Mouse (Mus musculus): ENCODE data around the gene Ankrd13d.
A peak's percentile ranks its signal among the peaks of the same experiment; 100 is the strongest.
"Not testable (repeated sequence)": the region's sequence is repeated elsewhere in the genome, so short reads cannot be mapped to it uniquely, and the experiment has no call there.

Gene Ankrd13d

DNA sequence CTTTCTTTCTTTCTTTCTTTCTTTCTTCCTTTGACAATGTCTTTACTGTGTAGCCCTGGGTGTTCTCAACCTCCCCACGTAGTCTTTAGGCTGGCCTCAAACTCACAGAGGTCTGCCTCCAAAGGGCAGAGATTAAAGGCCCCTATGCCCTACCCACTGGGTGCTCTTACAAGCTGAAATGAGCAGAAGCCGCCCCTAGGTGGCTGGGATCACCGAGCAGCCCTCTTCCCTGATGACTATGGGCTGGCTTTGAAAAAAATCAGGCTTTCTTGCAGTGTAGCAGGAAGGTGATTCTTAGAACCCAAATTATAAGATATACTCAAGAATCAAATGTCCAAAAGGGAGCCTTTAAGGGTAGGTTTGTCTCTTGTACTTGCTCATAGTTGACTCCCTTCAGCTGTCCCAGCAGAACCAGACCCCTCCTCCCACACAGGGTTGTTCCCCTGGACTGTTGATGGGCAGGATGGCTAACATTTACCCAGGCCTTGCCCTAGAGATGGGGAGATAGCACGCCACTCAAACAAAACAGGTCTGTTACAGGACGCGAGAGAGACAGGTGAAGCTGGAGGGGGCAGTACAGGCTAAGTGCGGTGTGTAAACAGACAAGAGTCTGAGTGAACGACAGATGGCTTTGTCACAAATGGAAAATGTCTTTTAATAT is 21.8 kb downstream of the Ankrd13d start:
- no peak for DNase-seq

DNA sequence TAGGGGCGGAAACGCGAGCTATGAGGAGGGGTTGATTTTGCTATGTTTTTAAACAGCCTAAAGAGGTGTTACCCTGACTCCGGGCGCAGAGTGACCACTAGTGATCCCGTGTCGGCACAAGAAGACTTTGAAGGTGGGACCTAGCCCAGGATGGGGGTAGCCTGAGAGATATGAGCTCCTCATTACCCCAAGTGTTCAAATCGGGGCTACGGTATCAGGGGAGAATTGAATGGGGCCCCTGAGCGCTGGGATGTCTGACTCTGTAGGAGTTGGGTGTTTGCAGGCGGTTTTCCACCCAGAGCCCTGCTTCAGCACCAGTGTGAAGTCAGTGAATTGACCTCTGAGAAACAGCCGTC is 25.1 kb downstream of the Ankrd13d start:
- no peak for DNase-seq

- DNase-seq = peak; percentile 96 to 97
These were observed 25.6 kb downstream of the Ankrd13d start for GRCm38 (mm10) chr19:4257216-4257896.

- DNase-seq = no peak
These were observed 27.3 kb downstream of the Ankrd13d start for GRCm38 (mm10) chr19:4255583-4256162.

- no peak for DNase-seq
These were observed 28.7 kb downstream of the Ankrd13d start for GRCm38 (mm10) chr19:4254230-4254629.

DNA sequence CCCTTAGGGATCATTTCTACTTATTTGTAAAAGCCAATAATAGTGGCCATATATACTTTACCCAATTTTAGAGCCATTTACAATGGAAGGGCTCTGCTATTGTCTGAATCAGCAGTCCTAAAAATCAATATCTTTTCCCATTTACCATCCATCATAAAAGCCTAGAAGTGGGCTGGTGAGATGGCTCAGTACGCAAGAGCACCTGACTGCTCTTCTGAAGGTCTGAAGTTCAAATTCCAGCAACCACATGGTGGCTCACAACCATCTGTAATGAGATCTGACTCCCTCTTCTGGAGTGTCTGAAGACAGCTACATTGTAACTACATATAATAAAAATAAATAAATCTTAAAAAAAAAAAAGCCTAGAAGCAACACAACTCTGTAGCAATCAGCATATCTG is 34.3 kb downstream of the Ankrd13d start:
- DNase-seq = not testable (repeated sequence)

GRCm38 (mm10) chr19:4247010-4247409 is 35.9 kb downstream of the Ankrd13d start:
- no peak for DNase-seq

DNA sequence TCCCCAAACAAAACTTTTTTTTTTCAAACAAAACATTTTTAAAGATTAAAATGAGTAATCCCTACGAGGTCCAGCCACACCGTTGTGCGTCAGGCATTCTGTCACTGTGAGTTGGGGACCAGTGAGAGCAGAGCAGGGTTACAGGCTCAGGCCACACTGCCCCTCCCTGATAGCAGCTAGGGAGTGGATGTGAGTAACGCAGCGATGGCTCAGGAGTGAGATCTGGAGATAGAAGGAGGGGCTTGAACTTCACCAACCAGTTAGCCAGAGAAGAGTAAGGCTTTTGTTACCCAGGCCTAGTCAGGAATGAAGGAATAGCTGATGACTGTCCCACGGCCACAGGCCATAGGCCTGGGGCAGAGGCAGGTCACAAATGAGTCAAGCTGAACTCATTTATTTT is 38.2 kb downstream of the Ankrd13d start:
- no peak for DNase-seq

- DNase-seq = no peak
These were observed 40.5 kb downstream of the Ankrd13d start for GRCm38 (mm10) chr19:4242416-4242815.

GRCm38 (mm10) chr19:4240247-4240668 is 42.7 kb downstream of the Ankrd13d start:
- no peak for DNase-seq

GRCm38 (mm10) chr19:4234548-4234947 is 48.4 kb downstream of the Ankrd13d start:
- no peak for DNase-seq

- no peak for DNase-seq
These were observed 50.3 kb downstream of the Ankrd13d start for GRCm38 (mm10) chr19:4232651-4233050.

- no peak for DNase-seq
These were observed 50.8 kb downstream of the Ankrd13d start for GRCm38 (mm10) chr19:4232186-4232572.

DNA sequence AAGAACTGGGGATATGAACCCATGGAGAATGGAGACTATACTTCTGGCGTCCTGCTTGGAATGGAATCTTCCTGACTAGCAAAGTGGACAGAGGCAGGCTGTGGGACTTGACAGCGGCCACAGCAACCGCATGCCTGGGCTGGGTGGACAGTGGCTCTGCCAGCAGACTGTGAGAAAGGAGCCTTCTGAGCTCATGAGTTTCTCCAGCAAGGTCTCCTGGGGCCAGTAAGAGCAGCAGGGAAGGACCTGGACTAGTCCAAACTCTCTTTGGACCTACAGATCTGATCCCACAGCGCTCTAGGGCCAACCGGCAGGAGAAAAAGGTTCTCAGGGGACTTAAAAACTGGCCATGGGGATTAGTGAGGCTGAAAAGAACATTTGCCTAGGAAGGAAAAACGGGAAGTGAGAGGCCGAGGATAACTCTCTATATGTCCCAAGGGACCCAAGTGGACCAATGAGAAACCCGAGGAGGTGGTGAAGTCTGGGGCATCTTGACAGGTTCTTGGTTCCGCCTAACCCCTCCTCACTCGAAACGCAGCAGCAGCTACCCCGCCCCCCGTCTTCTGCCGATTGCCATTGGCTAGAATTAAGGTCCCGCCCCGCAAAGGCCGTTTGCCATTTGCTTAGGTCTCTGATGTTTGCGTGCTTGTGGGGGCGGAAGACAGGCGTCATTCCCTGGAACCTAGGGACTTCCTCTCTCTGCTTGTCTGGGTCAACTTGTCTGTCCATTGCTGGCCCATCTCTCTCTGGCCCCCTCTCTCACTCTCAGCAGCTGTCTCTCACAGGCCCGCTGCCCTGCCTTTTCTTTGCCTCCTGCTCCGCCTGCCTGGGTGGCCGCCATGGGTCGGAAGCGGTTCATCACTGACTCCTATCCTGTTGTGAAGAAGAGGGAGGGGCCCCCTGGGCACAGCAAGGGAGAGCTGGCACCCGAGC is 51.4 kb downstream of the Ankrd13d start, which contains the start of gene Pold4:
Pold4 (plus strand) TSS at position 647 of the 933 bp plus-strand sequence.
- peak; percentile 99 for DNase-seq

DNA sequence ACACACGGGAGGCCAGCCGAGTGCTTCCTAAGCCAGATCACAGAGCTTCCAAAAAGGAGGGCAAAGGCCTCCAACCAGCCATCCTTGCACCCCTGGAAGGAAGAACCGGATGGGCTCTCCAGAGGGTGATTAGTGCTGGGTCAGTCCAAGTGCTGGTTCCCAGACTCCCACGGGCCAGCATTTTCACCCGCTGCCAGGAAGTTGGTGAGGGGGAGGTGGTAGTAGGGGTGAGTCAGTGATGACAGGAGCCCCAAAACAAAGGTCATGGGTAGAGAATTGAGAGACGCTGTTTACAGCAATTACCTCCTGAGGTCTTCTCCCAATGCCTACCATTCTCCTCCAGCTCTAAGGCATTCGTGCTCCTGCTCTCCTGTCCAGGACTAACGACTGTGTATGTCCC is 52.5 kb downstream of the Ankrd13d start:
- DNase-seq = no peak

DNA sequence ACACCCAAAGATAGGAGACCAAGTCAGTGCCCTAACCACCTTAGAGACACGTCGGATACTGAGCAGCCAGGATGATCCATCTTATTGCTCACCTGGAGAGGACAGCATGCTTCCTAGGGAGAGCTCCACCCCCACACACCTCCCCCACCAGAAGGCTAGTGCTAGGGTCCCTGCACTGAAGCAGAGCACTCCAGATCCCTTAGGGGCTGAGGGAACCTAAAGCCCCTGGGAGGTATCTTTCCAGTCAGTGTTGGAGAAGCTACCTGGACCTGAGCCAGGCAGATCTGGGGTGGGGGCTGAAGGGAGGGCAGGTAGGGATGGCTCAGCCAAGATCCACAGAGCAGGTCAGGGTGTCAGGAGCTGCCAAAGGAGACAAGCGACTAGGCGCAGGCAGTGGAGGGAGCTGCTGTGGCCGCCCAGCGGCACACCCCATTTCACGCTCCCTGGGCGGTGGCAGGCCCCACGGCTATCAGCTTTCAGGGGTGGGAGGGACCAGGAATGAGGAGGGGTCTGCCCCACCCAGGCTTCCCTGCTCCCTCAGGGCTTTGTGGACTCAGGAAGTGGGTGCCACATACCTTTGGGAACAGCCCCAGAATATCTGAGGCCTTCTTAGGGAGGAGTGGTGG is 53.4 kb downstream of the Ankrd13d start:
- DNase-seq = peak in 1 of 2 experiments; percentile 19

GRCm38 (mm10) chr19:4228891-4229290 is 54.0 kb downstream of the Ankrd13d start:
- DNase-seq = no peak

DNA sequence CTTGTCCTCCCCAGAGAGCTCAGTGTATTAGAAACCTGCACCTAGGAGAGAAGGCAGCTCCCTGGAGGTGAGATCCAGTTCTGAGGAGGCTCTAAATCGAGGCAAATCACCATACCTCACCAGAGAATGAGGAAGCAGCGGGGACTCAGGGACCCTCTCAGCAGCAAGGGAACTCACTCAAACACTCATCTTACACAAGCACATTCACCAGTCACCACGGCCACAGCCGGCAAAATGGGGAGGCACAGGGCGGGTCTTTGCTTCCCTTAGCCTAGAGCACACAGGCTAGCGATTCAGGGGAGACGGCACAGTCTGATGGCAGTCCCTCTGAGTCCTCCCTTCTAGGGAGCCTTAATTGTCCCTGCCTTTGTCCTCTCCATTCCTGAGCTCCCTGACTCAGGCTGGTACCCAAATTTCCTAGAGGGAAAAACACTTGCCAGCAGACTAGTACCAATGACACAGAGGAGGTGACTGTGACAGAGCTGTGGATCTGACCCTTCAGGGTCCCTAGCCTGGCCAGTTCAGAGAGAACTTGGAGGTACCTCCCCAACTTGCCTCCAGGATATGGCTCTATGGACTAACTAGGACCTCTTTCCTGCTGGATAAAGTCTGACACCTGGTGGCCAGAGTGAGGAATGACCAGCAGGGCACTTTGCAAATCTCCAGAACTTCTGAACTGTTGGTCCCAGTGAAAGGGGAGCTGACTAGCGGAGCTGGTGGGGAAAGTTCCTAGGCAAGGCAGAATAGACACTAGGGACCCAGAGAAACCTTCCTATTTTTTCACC is 54.9 kb downstream of the Ankrd13d start:
- DNase-seq = peak; percentile 82 to 86

GRCm38 (mm10) chr19:4227446-4227845 is 55.5 kb downstream of the Ankrd13d start:
- DNase-seq = no peak

DNA sequence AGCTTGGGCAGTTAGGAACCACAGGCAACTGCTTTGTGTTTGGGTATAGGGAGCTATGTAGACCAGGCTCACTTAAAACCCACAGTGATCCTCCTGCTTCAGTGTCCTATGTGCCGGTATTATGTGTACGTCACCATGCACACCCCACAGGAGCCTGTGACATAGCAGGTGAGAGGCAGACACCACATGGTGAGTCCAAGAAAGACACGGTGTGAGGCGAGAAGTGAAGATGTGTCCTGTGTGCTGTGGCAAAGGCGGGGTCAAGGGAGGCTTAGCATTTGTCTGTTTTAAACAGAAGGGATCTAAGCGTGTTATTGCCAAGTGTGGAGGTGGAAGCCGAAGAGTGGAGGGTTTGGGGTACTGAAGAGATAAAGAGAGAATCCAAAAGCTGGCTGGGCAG is 56.2 kb downstream of the Ankrd13d start:
- no peak for DNase-seq

DNA sequence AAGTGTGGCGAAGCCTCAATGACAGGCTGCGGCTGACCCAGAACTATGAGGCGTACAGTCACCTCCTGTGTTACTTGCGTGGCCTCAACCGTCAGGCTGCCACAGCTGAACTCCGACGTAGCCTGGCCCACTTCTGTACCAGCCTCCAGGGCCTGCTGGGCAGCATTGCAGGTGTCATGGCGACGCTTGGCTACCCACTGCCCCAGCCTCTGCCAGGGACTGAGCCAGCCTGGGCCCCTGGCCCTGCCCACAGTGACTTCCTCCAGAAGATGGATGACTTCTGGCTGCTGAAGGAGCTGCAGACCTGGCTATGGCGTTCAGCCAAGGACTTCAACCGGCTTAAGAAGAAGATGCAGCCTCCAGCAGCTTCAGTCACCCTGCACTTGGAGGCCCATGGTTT is 60.8 kb downstream of the Ankrd13d start:
- DNase-seq = peak; percentile 43 to 56

Data from cerebellum, postnatal 10 days (tissue).